Mouse (Mus musculus): Measurements from ENCODE around the gene Vmn2r98.
"Not testable (repeated sequence)": the region's sequence is repeated elsewhere in the genome, so short reads cannot be mapped to it uniquely, and the experiment has no call there.

Vmn2r98 gene

DNA sequence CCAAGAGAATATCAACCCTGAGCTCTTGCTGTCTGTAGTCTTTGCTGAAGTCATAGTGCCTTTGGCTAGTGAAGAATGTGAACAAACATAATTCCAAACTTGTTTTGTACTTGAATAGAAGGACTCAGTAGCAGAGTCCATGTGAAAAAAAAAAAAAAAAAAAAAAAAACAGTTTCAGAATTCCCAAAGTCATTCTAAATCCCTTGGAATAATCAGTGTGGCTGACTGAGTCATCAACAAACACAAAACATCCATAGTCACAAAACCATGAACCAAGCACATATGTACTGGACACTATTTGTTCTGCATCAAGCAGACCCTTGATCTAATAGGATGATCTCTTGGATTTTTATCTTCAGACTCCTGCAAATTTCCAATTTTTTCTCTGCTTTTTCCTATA, at the start of gene Vmn2r98:
Gene Vmn2r98 (plus strand): TSS at position 301 of the 400 bp plus-strand sequence.
- DNase-seq (ENCODE audit: low spot score), result not testable (repeated sequence)

DNA sequence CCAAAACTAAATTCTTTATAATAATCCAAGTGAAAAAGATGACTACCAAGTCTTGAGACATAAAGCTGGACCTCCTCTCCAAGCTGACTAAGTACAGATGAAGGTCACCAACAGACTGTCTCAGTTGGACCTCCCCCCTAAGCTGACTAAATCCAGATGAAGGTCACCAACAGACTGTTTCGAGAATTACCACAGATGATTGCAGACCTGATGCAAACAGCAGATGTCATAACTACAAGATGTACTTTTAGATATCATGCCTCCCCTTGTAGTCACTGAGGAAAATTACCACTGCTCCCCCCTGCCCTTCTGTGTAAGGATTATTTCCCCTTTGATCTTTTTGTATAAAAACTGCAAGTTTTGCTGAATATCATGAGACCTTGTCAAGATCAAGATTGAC, 21.8 kb upstream of the Vmn2r98 start:
- not testable (repeated sequence) for DNase-seq (ENCODE audit: low spot score)

DNA sequence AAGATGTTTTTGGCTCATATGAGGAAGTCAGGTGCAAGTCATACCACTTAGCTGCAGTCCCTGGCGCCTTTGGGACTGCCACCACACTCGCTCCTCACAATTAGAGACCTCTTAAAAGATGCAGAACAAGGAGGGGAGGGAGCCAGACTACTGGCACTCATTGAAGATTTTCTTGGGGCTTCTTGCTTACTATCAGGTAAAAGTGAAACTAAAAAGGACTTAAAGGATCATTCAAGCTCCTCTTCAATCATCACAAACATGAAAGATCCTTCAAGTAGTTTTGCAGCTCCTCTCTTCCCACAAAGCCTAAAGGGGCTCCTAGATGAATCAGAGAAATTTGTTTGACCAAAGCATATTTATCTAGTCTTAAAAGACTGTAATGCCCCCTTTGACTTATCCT, 21.3 kb upstream of the Vmn2r98 start:
- no peak for DNase-seq (ENCODE audit: low spot score)

DNA sequence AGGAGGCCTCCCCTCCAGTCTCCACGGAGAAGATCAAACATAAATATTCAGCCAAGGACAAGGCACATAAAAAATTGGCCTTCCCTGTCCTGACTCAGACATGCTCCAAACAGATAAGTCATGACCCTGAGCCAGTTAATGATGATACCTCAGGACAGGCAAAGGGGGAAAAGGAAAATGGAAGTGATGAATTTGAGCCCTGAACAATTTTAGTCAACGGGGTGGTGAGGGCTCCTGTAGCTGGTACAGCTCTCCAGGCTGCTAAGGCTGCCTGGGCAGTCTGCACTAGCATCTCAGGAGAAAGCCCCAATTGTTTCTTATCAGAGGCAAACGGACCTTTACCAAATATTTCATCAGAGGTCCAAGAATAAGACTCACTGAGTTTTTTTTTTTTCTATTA, 20.5 kb upstream of the Vmn2r98 start:
- DNase-seq (ENCODE audit: low spot score), result no peak

Data from MN1 (cell line).